Mouse (Mus musculus) heart, embryonic 15.5 days (tissue): ENCODE results near the gene Chaf1b. TPM values are rescaled to one million over a fixed set of nuclear protein-coding genes. Genes with fewer than 3 reads are reported as not detected.

Experiments used
- ATAC-seq: fragments of 200-750 bp; cut with Nextera tagmentation; replicated peaks from 2 replicates; pipeline ENCODE4 v1.8.0; 2017; ENCODE audit warnings: low read depth, moderate TSS enrichment; ENCODE audit not compliant: insufficient number of reproducible peaks, insufficient read depth, low FRiP score
- H3K27ac ChIP-seq: fragments of 300-500 bp; sonication (generic); 2 replicates; pipeline ENCODE4 v1.5.1; 2015; ENCODE audit warnings: mild to moderate bottlenecking, inconsistent platforms
- H3K27me3 ChIP-seq: fragments of 300-500 bp; sonication (generic); 2 replicates; pipeline ENCODE4 v1.6.1; 2015; ENCODE audit warnings: inconsistent platforms
- H3K36me3 ChIP-seq: fragments of 300-500 bp; sonication (generic); 2 replicates; pipeline ENCODE4 v1.6.1; 2015; ENCODE audit warnings: mild to moderate bottlenecking, inconsistent platforms
- H3K4me1 ChIP-seq: fragments of 300-500 bp; sonication (generic); replicated peaks from 2 replicates; pipeline ENCODE4 v1.6.1; 2015; ENCODE audit warnings: inconsistent platforms
- H3K4me2 ChIP-seq: fragments of 300-500 bp; sonication (generic); 2 replicates; pipeline ENCODE4 v1.6.1; 2015; ENCODE audit warnings: inconsistent platforms, mild to moderate bottlenecking, moderate library complexity
- H3K4me3 ChIP-seq: fragments of 300-500 bp; sonication (generic); 2 replicates; pipeline ENCODE4 v1.5.1; 2015; ENCODE audit warnings: mild to moderate bottlenecking, inconsistent platforms
- H3K9ac ChIP-seq: fragments of 300-500 bp; sonication (generic); 2 replicates; pipeline ENCODE4 v1.6.1; 2015; ENCODE audit warnings: mild to moderate bottlenecking, inconsistent platforms
- H3K9me3 ChIP-seq: fragments of 300-500 bp; sonication (generic); replicated peaks from 2 replicates; pipeline ENCODE4 v1.6.1; 2016; ENCODE audit warnings: inconsistent platforms
- WGBS: fragments of 180-500 bp; shearing (Covaris S2); methylation state at CpG from one replicate; pipeline ENCODE4 v1.1.7; 2015; ENCODE audit warnings: mixed read lengths; 5-methylcytosine and 5-hydroxymethylcytosine counted together
- polyA plus RNA-seq: library from polyadenylated mRNA; unstranded; fragments of >200 nt; fragmentation: Nextera tagmentation; extraction: Ambion mirVana; gene quantifications from 2 replicates; pipeline ENCODE4 v1.2.1, GENCODE M21; 2015

Gene Chaf1b
- polyA plus RNA-seq, 1 experiment from 2014 or later = 31.5 TPM

- Histone ChIP-seq H3K9me3 (no peaks in the 10 kb centered on the region), H3K27ac (no peak overlapping the region), H3K4me3 (no peak overlapping the region), H3K9ac (no peak overlapping the region), H3K27me3 (no peaks in the 10 kb centered on the region), H3K4me1 (no peaks in the 10 kb centered on the region), H3K4me2 (no peak overlapping the region), H3K36me3 (peaks cover 21% of the 10 kb centered on the region)
- 0 out of 2 replicates have a peak, but pooled peaks have one; percentile 39 for ATAC-seq
- WGBS = 69% methylated on average over 12 of the region's 12 CpGs
Observed at GRCm38 (mm10) chr16:93890948-93891604, 7.4 kb downstream of the Chaf1b start.

- no peak for ATAC-seq
- no peaks in the 10 kb centered on the region for H3K9me3 ChIP-seq
Observed at GRCm38 (mm10) chr16:93893285-93893684, 9.6 kb downstream of the Chaf1b start.

GRCm38 (mm10) chr16:93903027-93903426 is 19.3 kb downstream of the Chaf1b start:
- H3K9me3 ChIP-seq = no peaks in the 10 kb centered on the region
- no peak overlapping the region for H3K9ac ChIP-seq
- H3K4me3 ChIP-seq = no peak overlapping the region
- peaks cover 5% of the 10 kb centered on the region; the same call in 1 of the 2 replicates for H3K36me3 ChIP-seq
- H3K4me1 ChIP-seq = 0 out of 2 replicates have a peak, but pooled peaks cover 5% of the 10 kb centered on the region
- no peaks in the 10 kb centered on the region for H3K27me3 ChIP-seq
- WGBS = 81% methylated on average over 6 of the region's 6 CpGs
- H3K4me2 ChIP-seq = no peak overlapping the region
- ATAC-seq = no peak
- H3K27ac ChIP-seq = no peak overlapping the region

More at GRCm38 (mm10) chr16:93893285-93893684, 9.6 kb downstream of the Chaf1b start:
- Histone ChIP-seq H3K4me1 (no peaks in the 10 kb centered on the region), H3K27ac (no peak overlapping the region), H3K4me2 (no peak overlapping the region), H3K4me3 (no peak overlapping the region), H3K36me3 (peaks cover 14% of the 10 kb centered on the region; the same call in 1 of the 2 replicates), H3K9ac (no peak overlapping the region), H3K27me3 (no peaks in the 10 kb centered on the region)
- 75% methylated on average over 5 of the region's 5 CpGs for WGBS

GRCm38 (mm10) chr16:93906156-93907014 is 22.7 kb downstream of the Chaf1b start:
- no peak overlapping the region for H3K9ac ChIP-seq
- H3K4me2 ChIP-seq = no peak overlapping the region
- 0 out of 2 replicates have a peak, but pooled peaks cover 5% of the 10 kb centered on the region for H3K4me1 ChIP-seq
- no peak overlapping the region for H3K4me3 ChIP-seq
- H3K36me3 ChIP-seq = peaks cover under 1% of the 10 kb centered on the region; the same call in 1 of the 2 replicates
- no peaks in the 10 kb centered on the region for H3K27me3 ChIP-seq
- H3K27ac ChIP-seq = no peak overlapping the region
- H3K9me3 ChIP-seq = no peaks in the 10 kb centered on the region
- WGBS = 55% methylated on average over 11 of the region's 11 CpGs
- ATAC-seq = no peak

- Histone ChIP-seq H3K4me1 (0 out of 2 replicates have a peak, but pooled peaks cover 5% of the 10 kb centered on the region), H3K27ac (no peak overlapping the region), H3K4me2 (no peak overlapping the region), H3K9me3 (no peaks in the 10 kb centered on the region), H3K27me3 (no peaks in the 10 kb centered on the region), H3K36me3 (no peaks in the 10 kb centered on the region), H3K4me3 (no peak overlapping the region), H3K9ac (no peak overlapping the region)
- WGBS = 73% methylated on average over 5 of the region's 5 CpGs
- ATAC-seq = no peak
Observed at GRCm38 (mm10) chr16:93907761-93908160, 24.1 kb downstream of the Chaf1b start.

GRCm38 (mm10) chr16:93908196-93908595 is 24.5 kb downstream of the Chaf1b start:
- Histone ChIP-seq H3K36me3 (no peaks in the 10 kb centered on the region), H3K9me3 (no peaks in the 10 kb centered on the region), H3K9ac (no peak overlapping the region), H3K27ac (no peak overlapping the region), H3K4me1 (0 out of 2 replicates have a peak, but pooled peaks cover 5% of the 10 kb centered on the region), H3K4me3 (no peak overlapping the region), H3K27me3 (no peaks in the 10 kb centered on the region), H3K4me2 (no peak overlapping the region)
- 86% methylated on average over 8 of the region's 8 CpGs for WGBS
- no peak for ATAC-seq

GRCm38 (mm10) chr16:93909936-93910335 is 26.2 kb downstream of the Chaf1b start:
- Histone ChIP-seq H3K9me3 (no peaks in the 10 kb centered on the region), H3K4me2 (no peak overlapping the region), H3K4me3 (no peak overlapping the region), H3K4me1 (0 out of 2 replicates have a peak, but pooled peaks cover 5% of the 10 kb centered on the region), H3K27ac (no peak overlapping the region), H3K9ac (no peak overlapping the region), H3K27me3 (no peaks in the 10 kb centered on the region), H3K36me3 (no peaks in the 10 kb centered on the region)
- ATAC-seq = no peak
- WGBS = 83% methylated on average over 3 of the region's 3 CpGs

- Histone ChIP-seq H3K4me2 (no peak overlapping the region), H3K27ac (no peak overlapping the region), H3K9ac (no peak overlapping the region), H3K36me3 (no peaks in the 10 kb centered on the region), H3K4me3 (no peak overlapping the region), H3K4me1 (0 out of 2 replicates have a peak, but pooled peaks cover 5% of the 10 kb centered on the region), H3K27me3 (no peaks in the 10 kb centered on the region), H3K9me3 (no peaks in the 10 kb centered on the region)
- WGBS = 63% methylated on average over 28 of the region's 28 CpGs
- ATAC-seq = no peak
Observed at GRCm38 (mm10) chr16:93910735-93911665, 27.3 kb downstream of the Chaf1b start.

GRCm38 (mm10) chr16:93912158-93912557 is 28.5 kb downstream of the Chaf1b start:
- no peak for ATAC-seq
- no peaks in the 10 kb centered on the region for H3K4me1 ChIP-seq
- no peak overlapping the region for H3K4me2 ChIP-seq
- no peak overlapping the region for H3K9ac ChIP-seq
- H3K27me3 ChIP-seq = no peaks in the 10 kb centered on the region
- H3K9me3 ChIP-seq = no peaks in the 10 kb centered on the region
- no peaks in the 10 kb centered on the region for H3K36me3 ChIP-seq
- no peak overlapping the region for H3K4me3 ChIP-seq
- no peak overlapping the region for H3K27ac ChIP-seq
- 63% methylated on average over 5 of the region's 5 CpGs for WGBS

GRCm38 (mm10) chr16:93912808-93913207 is 29.1 kb downstream of the Chaf1b start:
- no peak for ATAC-seq
- WGBS = 61% methylated on average over 3 of the region's 3 CpGs
- Histone ChIP-seq H3K4me1 (no peaks in the 10 kb centered on the region), H3K9ac (no peak overlapping the region), H3K27me3 (no peaks in the 10 kb centered on the region), H3K4me2 (no peak overlapping the region), H3K9me3 (no peaks in the 10 kb centered on the region), H3K36me3 (no peaks in the 10 kb centered on the region), H3K27ac (no peak overlapping the region), H3K4me3 (no peak overlapping the region)
